Mouse (Mus musculus) liver (tissue): ENCODE measurements at regions not wholly inside any gene's neighbourhood (a gene's known extent, or its start where the extent isn't known, plus 50 kb on each side); places are given as distances from the start of the nearest gene placed in this dataset.

Experiments
- DNase-seq: peaks from one replicate; pipeline ENCODE4 v3.0.0-alpha.2; 2020; ENCODE audit warnings: mixed read lengths

- DNase-seq, result no peak
Observed at GRCm38 (mm10) chr1:88968142-88968541, 102.1 kb upstream of the Sh3bp4 start.

- no peak for DNase-seq
Observed at GRCm38 (mm10) chr1:88969016-88969415, 101.2 kb upstream of the Sh3bp4 start.

- no peak for DNase-seq
Observed at GRCm38 (mm10) chr1:88969630-88970029, 100.6 kb upstream of the Sh3bp4 start.

GRCm38 (mm10) chr1:88976101-88976500 is 94.1 kb upstream of the Sh3bp4 start:
- DNase-seq, result no peak

GRCm38 (mm10) chr1:88988011-88988695 is 82.1 kb upstream of the Sh3bp4 start:
- no peak for DNase-seq

GRCm38 (mm10) chr1:88994588-88995331 is 75.5 kb upstream of the Sh3bp4 start:
- no peak for DNase-seq

GRCm38 (mm10) chr1:88995945-88996344 is 74.3 kb upstream of the Sh3bp4 start:
- DNase-seq, result no peak

- DNase-seq, result no peak
Observed at GRCm38 (mm10) chr1:88996657-88997056, 73.6 kb upstream of the Sh3bp4 start.

- no peak for DNase-seq
Observed at GRCm38 (mm10) chr1:88997847-88998246, 72.4 kb upstream of the Sh3bp4 start.

GRCm38 (mm10) chr1:89002326-89002725 is 67.9 kb upstream of the Sh3bp4 start:
- DNase-seq, result no peak

- DNase-seq, result no peak
Observed at GRCm38 (mm10) chr1:89003752-89004151, 66.5 kb upstream of the Sh3bp4 start.

GRCm38 (mm10) chr1:89007476-89007875 is 62.7 kb upstream of the Sh3bp4 start:
- DNase-seq, result no peak

- no peak for DNase-seq
Observed at GRCm38 (mm10) chr1:89010170-89010569, 60.0 kb upstream of the Sh3bp4 start.

GRCm38 (mm10) chr1:89011454-89011853 is 58.8 kb upstream of the Sh3bp4 start:
- no peak for DNase-seq

GRCm38 (mm10) chr1:89015385-89015784 is 54.8 kb upstream of the Sh3bp4 start:
- no peak for DNase-seq

GRCm38 (mm10) chr1:89015845-89016244 is 54.4 kb upstream of the Sh3bp4 start:
- DNase-seq, result no peak

- DNase-seq, result no peak
Observed at GRCm38 (mm10) chr1:89019778-89020373, 50.3 kb upstream of the Sh3bp4 start.
